Comparison of ENCODE assay signal across 8 mouse cellular contexts in genomic region chr4:155564315-155565069, GRCm38 (mm10). TPM values are rescaled to one million over a fixed set of nuclear protein-coding genes. Genes with fewer than 3 reads are reported as not detected.
DNase-seq lines count a peak whose midpoint lies in the region; ATAC-seq and TF ChIP-seq lines count a peak whose summit lies in the region.

No protein-coding gene starts in this region.

- no peaks in the 10 kb centered on the region for H3K9me3 ChIP-seq in forebrain, embryonic 15.5 days
- H3K9me3 ChIP-seq in hindbrain, embryonic 12.5 days (replicated peaks), result no peaks in the 10 kb centered on the region
- H3K9me3 ChIP-seq in neural tube, embryonic 12.5 days, result no peaks in the 10 kb centered on the region

- no peaks in the 10 kb centered on the region for H3K27me3 ChIP-seq in forebrain, embryonic 15.5 days
- H3K27me3 ChIP-seq in hindbrain, embryonic 12.5 days, result no peaks in the 10 kb centered on the region
- no peaks in the 10 kb centered on the region for H3K27me3 ChIP-seq in liver, adult 2 months (ENCODE audit: control insufficient read depth, insufficient read depth, low read length)
- no peaks in the 10 kb centered on the region for H3K27me3 ChIP-seq in neural tube, embryonic 12.5 days (replicated peaks)

- peak overlapping the region; percentile 88 for H3K4me3 ChIP-seq in forebrain, embryonic 15.5 days
- H3K4me3 ChIP-seq in hindbrain, embryonic 12.5 days, result peak overlapping the region; percentile 80
- H3K4me3 ChIP-seq in liver, adult 2 months (ENCODE audit: insufficient read depth, low read depth, low read length), result peak overlapping the region; percentile 85
- H3K4me3 ChIP-seq in neural tube, embryonic 12.5 days, result peak overlapping the region; percentile 88

- H3K27ac ChIP-seq in forebrain, embryonic 15.5 days (replicated peaks), result peak overlapping the region; percentile 84
- H3K27ac ChIP-seq in hindbrain, embryonic 12.5 days, result peak overlapping the region; percentile 92
- peak overlapping the region; percentile 96 for H3K27ac ChIP-seq in liver, adult 2 months (replicated peaks; ENCODE audit: insufficient read depth, low read depth, low read length)
- H3K27ac ChIP-seq in neural tube, embryonic 12.5 days, result peak overlapping the region; percentile 70; the same call in 1 of the 2 replicates

- WGBS in forebrain, embryonic 15.5 days, result 15% methylated on average over 20 of the region's 20 CpGs
- 19% methylated on average over 20 of the region's 20 CpGs for WGBS in hindbrain, embryonic 12.5 days
- 4% methylated on average over 20 of the region's 20 CpGs for WGBS in liver, adult 2 months
- WGBS in neural tube, embryonic 12.5 days, result 15% methylated on average over 20 of the region's 20 CpGs

- peaks cover 15% of the 10 kb centered on the region for H3K79me2 ChIP-seq in liver, adult 2 months (ENCODE audit: control insufficient read depth, insufficient read depth, low read length)

- DNase-seq in embryo, embryonic 10 days (ENCODE audit: low spot score), result peak; percentile 18
- DNase-seq in embryo, embryonic 10.5 days (ENCODE audit: low spot score), result no peak
- DNase-seq in ZHBTc4 (ENCODE audit: low read depth, low spot score), result peak; percentile 78
- DNase-seq in liver, adult 2 months (ENCODE audit: extremely low read depth, low read depth, low spot score), result peak; percentile 77
- no peak for DNase-seq in right cerebral cortex, postnatal 14 days

- H3K4me1 ChIP-seq in forebrain, embryonic 15.5 days, result peaks cover 29% of the 10 kb centered on the region
- peaks cover 38% of the 10 kb centered on the region for H3K4me1 ChIP-seq in hindbrain, embryonic 12.5 days
- peaks cover 53% of the 10 kb centered on the region for H3K4me1 ChIP-seq in liver, adult 2 months (ENCODE audit: control insufficient read depth, insufficient read depth, low read length)
- peaks cover 27% of the 10 kb centered on the region for H3K4me1 ChIP-seq in neural tube, embryonic 12.5 days

- H3K9ac ChIP-seq in forebrain, embryonic 15.5 days (replicated peaks), result peak overlapping the region; percentile 88
- peak overlapping the region; percentile 83 for H3K9ac ChIP-seq in hindbrain, embryonic 12.5 days
- H3K9ac ChIP-seq in liver, adult 2 months (ENCODE audit: low read depth, low read length), result peak overlapping the region; percentile 98
- peak overlapping the region; percentile 79 for H3K9ac ChIP-seq in neural tube, embryonic 12.5 days

- no peak for ATAC-seq in forebrain, embryonic 15.5 days (replicated peaks)
- ATAC-seq in hindbrain, embryonic 12.5 days (ENCODE audit: low FRiP score), result no peak
- no peak for ATAC-seq in neural tube, embryonic 12.5 days (ENCODE audit: low FRiP score, low read depth)

- H3K36me3 ChIP-seq in forebrain, embryonic 15.5 days, result peaks cover 17% of the 10 kb centered on the region
- H3K36me3 ChIP-seq in hindbrain, embryonic 12.5 days, result peaks cover 20% of the 10 kb centered on the region
- H3K36me3 ChIP-seq in liver, adult 2 months (ENCODE audit: control insufficient read depth, insufficient read depth, low read length), result no peaks in the 10 kb centered on the region
- peaks cover 17% of the 10 kb centered on the region for H3K36me3 ChIP-seq in neural tube, embryonic 12.5 days

- H3K4me2 ChIP-seq in forebrain, embryonic 15.5 days (replicated peaks), result peak overlapping the region; percentile 82
- H3K4me2 ChIP-seq in hindbrain, embryonic 12.5 days (replicated peaks), result peak overlapping the region; percentile 82
- H3K4me2 ChIP-seq in neural tube, embryonic 12.5 days (replicated peaks), result peak overlapping the region; percentile 89

- no peak for TF ChIP-seq POLR2A in liver, adult 2 months (IDR thresholded peaks at IDR 0.05; ENCODE audit: extremely low read depth, insufficient read depth, low read length)

- no peak for TF ChIP-seq CTCF in liver, adult 2 months (IDR thresholded peaks at IDR 0.05; ENCODE audit: low read depth, low read length)

RNA-seq across cellular contexts. Expression of gene Nadk, which starts 2.3 kb away (rescaled TPM):
- 109 and 110 TPM in 2 replicates for polyA plus RNA-seq in forebrain, embryonic 15.5 days (2015; fragmentation: Nextera tagmentation; extraction: Ambion mirVana)
- 89.0 and 92.4 TPM in 2 replicates for polyA plus RNA-seq in hindbrain, embryonic 12.5 days (2016; fragmentation: Nextera tagmentation; extraction: Ambion mirVana)
- 163 and 201 TPM in 2 replicates for total RNA-seq in liver, adult 2 months (2014; rRNA removed)
- polyA plus RNA-seq in liver, adult 2 months (2012; rRNA removed), result 196 and 218 TPM in 2 replicates
- polyA plus RNA-seq in neural tube, embryonic 12.5 days (2016; fragmentation: Nextera tagmentation; extraction: Ambion mirVana), result 86.9 and 88.2 TPM in 2 replicates

RNA-seq across cellular contexts. Expression of gene Slc35e2, which starts 36.7 kb away (rescaled TPM):
- polyA plus RNA-seq in forebrain, embryonic 15.5 days (2015; fragmentation: Nextera tagmentation; extraction: Ambion mirVana), result 10.9 and 12.9 TPM in 2 replicates
- polyA plus RNA-seq in hindbrain, embryonic 12.5 days (2016; fragmentation: Nextera tagmentation; extraction: Ambion mirVana), result 16.4 and 16.6 TPM in 2 replicates
- 63.5 and 65.6 TPM in 2 replicates for total RNA-seq in liver, adult 2 months (2014; rRNA removed)
- 18.5 and 19.8 TPM in 2 replicates for polyA plus RNA-seq in liver, adult 2 months (2012; rRNA removed)
- polyA plus RNA-seq in neural tube, embryonic 12.5 days (2016; fragmentation: Nextera tagmentation; extraction: Ambion mirVana), result 16.2 and 16.7 TPM in 2 replicates

Comparison
In these comparisons a context has a peak if more than half of its experiments do, and no peak if none do; other contexts are left out.
1. DNase-seq: peak in embryo, embryonic 10 days (single experiment), ZHBTc4 (single experiment) and liver, adult 2 months (single experiment); none in embryo, embryonic 10.5 days (single experiment) and right cerebral cortex, postnatal 14 days (single experiment).
2. Peak in every context shown above with its lines, with median percentiles within 50 percentile points of each other: H3K27ac ChIP-seq, H3K4me2 ChIP-seq, H3K4me3 ChIP-seq and H3K9ac ChIP-seq.